Mouse (Mus musculus) small intestine, adult 2 months (tissue): ENCODE measurements around the gene Srp9. TPM values are rescaled to one million over a fixed set of nuclear protein-coding genes. Genes with fewer than 3 reads are reported as not detected.

Experiments
- H3K27ac ChIP-seq: fragments of 200-500 bp; 2 replicates; pipeline ENCODE4 v1.5.1; 2012; ENCODE audit warnings: low read depth, low read length, control low read depth, inconsistent platforms; ENCODE audit not compliant: insufficient read depth
- H3K27me3 ChIP-seq: fragments of 200-500 bp; 2 replicates; pipeline ENCODE4 v1.6.1; 2012; ENCODE audit warnings: mild to moderate bottlenecking, moderate library complexity, low read length, inconsistent platforms; ENCODE audit not compliant: control insufficient read depth, insufficient read depth
- H3K36me3 ChIP-seq: fragments of 200-500 bp; 2 replicates; pipeline ENCODE4 v1.6.1; 2012; ENCODE audit warnings: mild to moderate bottlenecking, low read length, control low read depth, inconsistent platforms; ENCODE audit not compliant: control insufficient read depth, insufficient read depth
- H3K4me1 ChIP-seq: fragments of 200-500 bp; 2 replicates; pipeline ENCODE4 v1.6.1; 2012; ENCODE audit warnings: low read length, inconsistent platforms, mixed read lengths; ENCODE audit not compliant: control insufficient read depth, insufficient read depth, insufficient read length
- H3K4me3 ChIP-seq: fragments of 200-500 bp; 2 replicates; pipeline ENCODE4 v1.5.1; 2012; ENCODE audit warnings: low read depth, mild to moderate bottlenecking, control low read depth, inconsistent platforms, low read length, moderate library complexity
- CTCF ChIP-seq: fragments of 200-500 bp; IDR thresholded peaks from 2 replicates; pipeline ENCODE4 v1.5.1; 2012; ENCODE audit warnings: low read depth, mild to moderate bottlenecking, control low read depth, inconsistent platforms, low read length, moderate library complexity, mixed read lengths; ENCODE audit not compliant: insufficient replicate concordance, insufficient read length; ENCODE audit errors: extremely low read depth
- POLR2A ChIP-seq: fragments of 200-500 bp; IDR thresholded peaks from 2 replicates; pipeline ENCODE4 v1.6.1; 2012; ENCODE audit warnings: low read depth, mild to moderate bottlenecking, control low read depth, inconsistent platforms, low read length, moderate library complexity
- WGBS: fragments of 180-500 bp; shearing (Covaris S2); methylation state at CpG from one replicate; pipeline ENCODE4 v1.1.7; 2018; 5-methylcytosine and 5-hydroxymethylcytosine counted together
- polyA plus RNA-seq: library from polyadenylated mRNA; depleted of rRNA; stranded (reverse); fragments of >200 nt; gene quantifications from 2 replicates; pipeline ENCODE4 v1.2.3, GENCODE M21; 2012

Srp9 gene
- polyA plus RNA-seq, 1 experiment = 23.5 TPM

DNA sequence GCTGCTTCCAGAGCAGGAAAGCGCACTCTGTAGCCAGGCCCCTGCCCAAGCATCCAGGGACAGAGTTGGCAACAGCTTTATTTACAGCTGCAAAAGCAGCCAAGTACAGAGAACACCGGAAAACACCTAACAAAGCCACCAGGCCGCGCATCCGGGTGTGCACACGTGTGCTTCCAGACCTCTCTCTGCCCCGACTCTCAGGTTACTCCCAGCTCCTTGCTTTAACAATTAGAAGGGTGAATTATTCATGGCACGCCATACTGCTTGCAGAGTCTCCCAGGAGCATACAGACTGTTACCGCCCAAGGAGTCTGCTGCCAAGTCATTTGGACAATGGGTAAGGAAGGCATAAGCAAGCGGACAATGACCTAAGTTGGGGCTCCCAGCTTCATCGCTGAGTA lies 21.1 kb upstream of the Srp9 start:
- Histone ChIP-seq H3K27ac (no peak overlapping the region), H3K36me3 (no peaks in the 10 kb centered on the region), H3K4me3 (no peak overlapping the region), H3K4me1 (no peaks in the 10 kb centered on the region; the same call in 1 of the 2 replicates), H3K27me3 (no peaks in the 10 kb centered on the region)
- TF ChIP-seq CTCF (no peak), POLR2A (no peak)
- 92% methylated on average over 11 of the region's 11 CpGs for WGBS

GRCm38 (mm10) chr1:182105023-182105422 lies 19.5 kb upstream of the Srp9 start:
- 61% methylated on average over 3 of the region's 3 CpGs for WGBS
- H3K4me1 ChIP-seq = no peaks in the 10 kb centered on the region; the same call in 1 of the 2 replicates
- no peak overlapping the region for H3K27ac ChIP-seq

DNA sequence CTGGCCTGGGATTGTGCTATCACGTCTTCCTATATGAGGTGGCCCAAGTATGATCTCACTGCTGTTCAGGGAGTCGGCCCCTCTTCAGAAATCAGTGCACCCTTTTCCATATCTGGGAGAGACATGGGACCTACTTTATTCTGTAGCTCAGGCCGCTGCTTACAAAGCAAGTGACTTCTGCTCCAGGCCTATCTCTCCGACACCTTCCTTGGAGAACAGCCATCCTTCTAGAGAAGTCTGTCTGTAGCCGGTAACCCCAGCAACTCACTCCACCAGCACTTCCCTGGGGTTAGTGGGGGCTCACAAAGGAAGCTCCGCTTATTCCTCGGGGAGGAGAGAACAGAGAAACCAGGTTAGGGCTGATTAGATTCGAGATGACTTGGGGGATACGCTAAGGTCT lies 17.3 kb upstream of the Srp9 start:
- Histone ChIP-seq H3K36me3 (no peaks in the 10 kb centered on the region), H3K27me3 (no peaks in the 10 kb centered on the region), H3K4me3 (no peak overlapping the region), H3K4me1 (no peaks in the 10 kb centered on the region; the same call in 1 of the 2 replicates), H3K27ac (no peak overlapping the region)
- 81% methylated on average over 9 of the region's 9 CpGs for WGBS
- no peak for TF ChIP-seq POLR2A
- no peak for TF ChIP-seq CTCF

More at GRCm38 (mm10) chr1:182105023-182105422, 19.5 kb upstream of the Srp9 start:
- no peak for TF ChIP-seq POLR2A
- no peak for TF ChIP-seq CTCF
- Histone ChIP-seq H3K36me3 (no peaks in the 10 kb centered on the region), H3K4me3 (no peak overlapping the region), H3K27me3 (no peaks in the 10 kb centered on the region)

DNA sequence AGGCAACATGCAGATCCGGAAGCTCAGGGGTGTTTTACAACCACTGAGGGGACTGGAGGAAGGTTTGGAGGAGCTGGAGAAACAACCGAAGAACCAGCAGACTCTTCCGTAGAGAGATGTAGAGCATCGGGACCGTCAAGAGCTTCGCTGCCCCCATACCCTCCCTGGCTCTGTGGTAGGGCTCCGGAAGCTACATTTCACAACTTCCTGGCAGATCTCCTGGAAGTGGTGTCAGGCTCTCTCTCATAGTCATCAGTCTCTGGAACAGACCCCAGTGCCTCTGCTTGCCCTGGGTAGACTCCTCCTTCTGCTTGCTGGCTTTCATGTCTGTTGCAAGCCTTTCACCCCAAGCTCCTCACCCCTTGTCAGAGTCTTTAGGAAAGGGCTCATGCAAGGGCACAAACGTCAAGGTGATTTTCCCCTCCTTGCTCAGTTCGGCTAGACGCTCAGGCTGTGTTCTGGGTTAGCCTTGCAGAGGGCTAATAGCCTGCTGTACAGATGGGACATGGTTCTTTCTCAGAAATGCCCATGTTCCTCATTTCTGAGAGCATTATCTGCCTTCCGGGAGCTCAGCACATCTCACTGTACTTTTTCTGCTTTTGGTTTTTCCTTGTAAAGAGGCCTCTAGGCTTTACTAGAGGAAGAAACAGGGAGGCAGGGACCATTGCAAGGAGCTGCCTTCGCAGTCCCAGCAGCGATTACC lies 16.0 kb upstream of the Srp9 start:
- Histone ChIP-seq H3K4me1 (no peaks in the 10 kb centered on the region; the same call in 1 of the 2 replicates), H3K27ac (0 out of 2 replicates have a peak overlapping the region, but pooled peaks have one; percentile 5), H3K4me3 (no peak overlapping the region), H3K36me3 (no peaks in the 10 kb centered on the region), H3K27me3 (no peaks in the 10 kb centered on the region)
- 70% methylated on average over 13 of the region's 13 CpGs for WGBS
- TF ChIP-seq CTCF (no peak), POLR2A (no peak)

DNA sequence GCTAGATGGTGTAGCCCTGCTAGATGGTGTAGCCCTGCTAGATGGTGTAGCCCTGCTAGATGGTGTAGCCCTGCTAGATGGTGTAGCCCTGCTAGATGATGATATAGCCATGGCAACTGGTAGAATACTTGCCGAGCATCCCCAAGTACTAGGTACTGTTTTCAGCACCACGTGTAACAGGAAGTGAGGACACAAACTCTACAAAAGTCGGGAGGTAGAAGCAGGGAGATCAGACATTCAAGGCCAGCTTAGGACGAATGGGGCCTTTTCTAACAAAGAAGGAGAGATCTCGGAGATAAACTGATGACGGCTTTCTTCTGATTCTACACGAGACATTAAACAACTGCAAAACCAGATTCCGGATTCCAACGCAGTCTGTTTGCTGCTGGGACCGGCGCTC lies 14.4 kb upstream of the Srp9 start:
- no peak overlapping the region for H3K4me3 ChIP-seq
- no peak for TF ChIP-seq POLR2A
- H3K27me3 ChIP-seq = no peaks in the 10 kb centered on the region
- 86% methylated on average over 11 of the region's 11 CpGs for WGBS
- H3K27ac ChIP-seq = no peak overlapping the region
- H3K36me3 ChIP-seq = no peaks in the 10 kb centered on the region
- H3K4me1 ChIP-seq = no peaks in the 10 kb centered on the region; the same call in 1 of the 2 replicates

DNA sequence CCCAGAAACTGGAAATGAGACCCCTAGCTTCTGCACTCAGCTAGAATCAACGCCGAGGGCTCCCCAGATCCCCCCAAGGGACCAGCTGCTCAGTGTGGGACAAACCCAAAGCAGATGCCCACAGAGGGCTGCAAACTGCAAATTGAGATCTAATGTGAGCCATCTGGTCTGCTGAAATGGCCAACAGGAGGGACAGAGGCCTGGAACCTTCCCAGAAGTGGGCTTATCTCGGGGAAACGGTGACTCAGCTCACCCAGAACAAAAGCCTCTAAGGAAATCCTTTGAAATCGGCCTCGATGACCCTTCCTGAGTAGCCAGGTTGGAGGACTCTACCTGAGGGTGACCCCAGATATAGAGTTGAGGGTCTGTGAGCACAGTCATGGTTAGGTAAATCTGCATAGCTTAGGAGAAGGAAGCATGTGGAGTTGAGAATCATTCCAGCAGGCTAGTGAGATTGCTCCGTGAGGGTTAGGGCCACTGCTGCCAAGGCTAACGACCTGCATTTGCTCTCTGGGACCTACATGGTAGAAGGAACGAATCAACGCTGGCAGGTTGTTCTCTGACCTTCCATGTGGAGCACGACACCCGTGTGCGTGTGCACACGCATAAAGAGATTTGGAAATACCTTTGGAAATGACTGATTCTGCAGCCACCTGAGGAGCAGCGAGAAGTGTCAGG lies 13.7 kb upstream of the Srp9 start:
- H3K36me3 ChIP-seq = no peaks in the 10 kb centered on the region
- H3K4me3 ChIP-seq = no peak overlapping the region
- H3K4me1 ChIP-seq = no peaks in the 10 kb centered on the region; the same call in 1 of the 2 replicates
- H3K27ac ChIP-seq = no peak overlapping the region
- WGBS = 74% methylated on average over 15 of the region's 15 CpGs
- no peak for TF ChIP-seq POLR2A
- no peak for TF ChIP-seq CTCF
- no peaks in the 10 kb centered on the region for H3K27me3 ChIP-seq
